Mouse (Mus musculus) myocyte (in vitro differentiated cells): Measurements from ENCODE around the gene 6430531B16Rik. TPM values are rescaled to one million over a fixed set of nuclear protein-coding genes. Genes with fewer than 3 reads are reported as not detected.

Experiments
- H3K27me3 ChIP-seq: one replicate; pipeline ENCODE4 v1.6.1; 2011; ENCODE audit not compliant: control insufficient read depth, insufficient read depth, insufficient read length
- H3K36me3 ChIP-seq: one replicate; pipeline ENCODE4 v1.6.1; 2011; ENCODE audit not compliant: control insufficient read depth, insufficient read depth
- H3K4me2 ChIP-seq: one replicate; pipeline ENCODE4 v1.6.1; 2011; ENCODE audit warnings: low read depth, control low read depth
- H3K4me3 ChIP-seq: one replicate; pipeline ENCODE4 v1.5.1; 2011; ENCODE audit warnings: mild to moderate bottlenecking, control low read depth, moderate library complexity
- H3K79me2 ChIP-seq: one replicate; pipeline ENCODE4 v1.6.1; 2011; ENCODE audit not compliant: control insufficient read depth, insufficient read depth
- H3ac ChIP-seq: one replicate; pipeline ENCODE4 v1.6.1; 2011; ENCODE audit not compliant: control insufficient read depth, insufficient read length
- CEBPB ChIP-seq: IDR thresholded peaks from 2 replicates; pipeline ENCODE4 v1.6.1; 2011; ENCODE audit warnings: mild to moderate bottlenecking, moderate library complexity; ENCODE audit not compliant: poor library complexity, insufficient read depth, severe bottlenecking
- E2F4 ChIP-seq: IDR thresholded peaks from one replicate; pipeline ENCODE4 v1.6.1; 2011; ENCODE audit warnings: mild to moderate bottlenecking, control low read depth, moderate library complexity; ENCODE audit not compliant: insufficient read depth
- MAX ChIP-seq: IDR thresholded peaks from one replicate; pipeline ENCODE4 v1.6.1; 2011; ENCODE audit warnings: low read depth, mild to moderate bottlenecking, control low read depth
- MYOD1 ChIP-seq, 3 experiments: IDR thresholded peaks; one replicate each; pipeline ENCODE4 v1.6.1; 2011; ENCODE audit warnings: control low read depth in 2 of 3, low read depth in 2 of 3, mild to moderate bottlenecking in 2 of 3, moderate library complexity in 1 of 3; ENCODE audit not compliant: insufficient read length in 2 of 3, control insufficient read depth in 1 of 3
- MYOG ChIP-seq, 3 experiments: IDR thresholded peaks; one replicate each; pipeline ENCODE4 v1.6.1; 2011; ENCODE audit warnings: control low read depth in 2 of 3, low read depth in 2 of 3, mild to moderate bottlenecking in 2 of 3; ENCODE audit not compliant: insufficient read length in 2 of 3, control insufficient read depth in 1 of 3, insufficient read depth in 1 of 3
- POLR2A ChIP-seq: IDR thresholded peaks from one replicate; pipeline ENCODE4 v1.6.1; 2011; ENCODE audit warnings: low read depth, mild to moderate bottlenecking, control low read depth, moderate library complexity; ENCODE audit not compliant: insufficient read length
- POLR2AphosphoS2 ChIP-seq: IDR thresholded peaks from one replicate; pipeline ENCODE4 v1.6.1; 2011; ENCODE audit warnings: low read depth, control low read depth; ENCODE audit not compliant: insufficient read length
- REST ChIP-seq: IDR thresholded peaks from one replicate; pipeline ENCODE4 v1.6.1; 2011; ENCODE audit warnings: mild to moderate bottlenecking, control low read depth, moderate library complexity; ENCODE audit not compliant: insufficient read depth, insufficient read length
- SRF ChIP-seq: IDR thresholded peaks from one replicate; pipeline ENCODE4 v1.6.1; 2011; ENCODE audit warnings: low read depth; ENCODE audit not compliant: control insufficient read depth, insufficient read length
- TCF12 ChIP-seq: IDR thresholded peaks from one replicate; pipeline ENCODE4 v1.6.1; 2011; ENCODE audit warnings: mild to moderate bottlenecking, control low read depth; ENCODE audit not compliant: poor library complexity, insufficient read depth, severe bottlenecking
- TCF3 ChIP-seq: IDR thresholded peaks from one replicate; pipeline ENCODE4 v1.6.1; 2011; ENCODE audit warnings: low read depth, control low read depth; ENCODE audit not compliant: insufficient read length
- USF1 ChIP-seq: IDR thresholded peaks from one replicate; pipeline ENCODE4 v1.6.1; 2011; ENCODE audit warnings: low read depth, mild to moderate bottlenecking, control low read depth, moderate library complexity
- polyA plus RNA-seq: library from polyadenylated mRNA; unstranded; fragments of >200 nt; fragmentation: generic; extraction: Trizol; gene quantifications from one replicate; pipeline ENCODE4 v1.2.1, GENCODE M21; 2012; ENCODE audit warnings: missing spikeins

The 6430531B16Rik gene
- polyA plus RNA-seq, result 0.13 TPM

GRCm38 (mm10) chr7:139978278-139978892 is at the start of gene 6430531B16Rik:
TSS of gene 6430531B16Rik (minus strand) at chr7:139978755.
- H3K4me3 ChIP-seq, result no peak within 1 kb of the TSS
- no peak within 1 kb of the TSS for H3K4me2 ChIP-seq
- H3K79me2 ChIP-seq, result no peaks in the 10 kb centered on the region
- TF ChIP-seq POLR2AphosphoS2 (no peak), REST (no peak), MYOG (IDR thresholded peaks at IDR 0.05; ENCODE audit: control insufficient read depth in 1 of 3, insufficient read depth in 1 of 3, insufficient read length in 2 of 3, low read depth in 2 of 3) (no peak), USF1 (no peak), MAX (no peak), TCF12 (no peak), POLR2A (no peak), CEBPB (no peak), TCF3 (no peak), SRF (no peak)
- no peak within 1 kb of the TSS for H3ac ChIP-seq
- no peaks in the 10 kb centered on the region for H3K36me3 ChIP-seq
- no peaks in the 10 kb centered on the region for H3K27me3 ChIP-seq

GRCm38 (mm10) chr7:140011336-140011735 is 32.8 kb upstream of the 6430531B16Rik start:
- no peak for TF ChIP-seq SRF
- no peak for TF ChIP-seq POLR2A
- no peak for TF ChIP-seq MYOG (IDR thresholded peaks at IDR 0.05; ENCODE audit: control insufficient read depth in 1 of 3, insufficient read depth in 1 of 3, insufficient read length in 2 of 3, low read depth in 2 of 3)
- TF ChIP-seq TCF12, result no peak
- no peak for TF ChIP-seq REST
- TF ChIP-seq POLR2AphosphoS2, result no peak
- TF ChIP-seq E2F4, result no peak
- TF ChIP-seq MYOD1 (IDR thresholded peaks at IDR 0.05; ENCODE audit: control insufficient read depth in 1 of 3, insufficient read length in 2 of 3, low read depth in 2 of 3), result no peak
- no peak for TF ChIP-seq CEBPB
- no peak for TF ChIP-seq USF1
- TF ChIP-seq TCF3, result no peak
- no peak for TF ChIP-seq MAX
- peaks cover 3% of the 10 kb centered on the region for H3K36me3 ChIP-seq
- H3K27me3 ChIP-seq, result no peaks in the 10 kb centered on the region
- no peak overlapping the region for H3K4me3 ChIP-seq
- H3K4me2 ChIP-seq, result no peak overlapping the region
- H3K79me2 ChIP-seq, result no peaks in the 10 kb centered on the region
- H3ac ChIP-seq, result no peak overlapping the region

- H3K79me2 ChIP-seq, result no peaks in the 10 kb centered on the region
- H3K36me3 ChIP-seq, result peaks cover 6% of the 10 kb centered on the region
- no peaks in the 10 kb centered on the region for H3K27me3 ChIP-seq
- no peak overlapping the region for H3ac ChIP-seq
- no peak overlapping the region for H3K4me3 ChIP-seq
- TF ChIP-seq TCF3 (no peak), CEBPB (no peak), USF1 (no peak), MYOG (IDR thresholded peaks at IDR 0.05; ENCODE audit: control insufficient read depth in 1 of 3, insufficient read depth in 1 of 3, insufficient read length in 2 of 3, low read depth in 2 of 3) (no peak), POLR2AphosphoS2 (no peak), SRF (no peak), MAX (no peak)
- no peak overlapping the region for H3K4me2 ChIP-seq
These were observed 29.2 kb upstream of the 6430531B16Rik start for GRCm38 (mm10) chr7:140007781-140008180.

- Histone ChIP-seq H3K79me2 (no peaks in the 10 kb centered on the region), H3K36me3 (peaks cover 6% of the 10 kb centered on the region), H3K27me3 (no peaks in the 10 kb centered on the region), H3ac (no peak overlapping the region), H3K4me3 (no peak overlapping the region), H3K4me2 (no peak overlapping the region)
- TF ChIP-seq MAX (no peak), POLR2A (no peak), TCF12 (no peak), USF1 (no peak), E2F4 (no peak), MYOD1 (IDR thresholded peaks at IDR 0.05; ENCODE audit: control insufficient read depth in 1 of 3, insufficient read length in 2 of 3, low read depth in 2 of 3) (no peak), SRF (no peak), REST (no peak), MYOG (IDR thresholded peaks at IDR 0.05; ENCODE audit: control insufficient read depth in 1 of 3, insufficient read depth in 1 of 3, insufficient read length in 2 of 3, low read depth in 2 of 3) (no peak), POLR2AphosphoS2 (no peak), CEBPB (no peak), TCF3 (no peak)
These were observed 28.5 kb upstream of the 6430531B16Rik start for GRCm38 (mm10) chr7:140006861-140007611.
